Mouse (Mus musculus) brown adipose tissue, adult 24 weeks (tissue): ENCODE data around the gene Abcc1. TPM values are rescaled to one million over a fixed set of nuclear protein-coding genes. Genes with fewer than 3 reads are reported as not detected.
A peak's percentile ranks its signal among the peaks of the same experiment; 100 is the strongest.

Experiments used
- H3K27ac ChIP-seq: fragments of 200-500 bp; replicated peaks from 2 replicates; pipeline ENCODE4 v1.5.1; 2012; ENCODE audit warnings: low read depth, mild to moderate bottlenecking, low read length
- H3K4me1 ChIP-seq: fragments of 200-500 bp; 2 replicates; pipeline ENCODE4 v1.6.1; 2012; ENCODE audit warnings: low read length, mixed read lengths; ENCODE audit not compliant: control insufficient read depth, insufficient read depth, insufficient read length
- H3K4me3 ChIP-seq: fragments of 200-500 bp; 2 replicates; pipeline ENCODE4 v1.5.1; 2012; ENCODE audit warnings: low read depth, mild to moderate bottlenecking, low read length, moderate library complexity; ENCODE audit not compliant: insufficient read depth
- polyA plus RNA-seq: library from polyadenylated mRNA; stranded (reverse); fragments of >200 nt; gene quantifications from 2 replicates; pipeline ENCODE4 v1.2.4, GENCODE M21; 2012; ENCODE audit not compliant: missing spikeins, insufficient read depth, insufficient read length

Abcc1 gene
- polyA plus RNA-seq, 1 experiment = 11.1 TPM

- 0 out of 2 replicates have a peak, but pooled peaks cover 2% of the 10 kb centered on the region for H3K4me1 ChIP-seq
- H3K27ac ChIP-seq = no peak overlapping the region
- no peak overlapping the region for H3K4me3 ChIP-seq
Measured at GRCm38 (mm10) chr16:14439801-14440614, 78.7 kb downstream of the Abcc1 start.

- Histone ChIP-seq H3K4me1 (0 out of 2 replicates have a peak, but pooled peaks cover 2% of the 10 kb centered on the region), H3K27ac (peak overlapping the region; percentile 67)
Measured at GRCm38 (mm10) chr16:14444059-14444855, 82.9 kb downstream of the Abcc1 start.

GRCm38 (mm10) chr16:14445197-14445596, 83.8 kb downstream of the Abcc1 start:
- no peak overlapping the region for H3K4me3 ChIP-seq

More at GRCm38 (mm10) chr16:14444059-14444855, 82.9 kb downstream of the Abcc1 start:
- no peak overlapping the region for H3K4me3 ChIP-seq

DNA sequence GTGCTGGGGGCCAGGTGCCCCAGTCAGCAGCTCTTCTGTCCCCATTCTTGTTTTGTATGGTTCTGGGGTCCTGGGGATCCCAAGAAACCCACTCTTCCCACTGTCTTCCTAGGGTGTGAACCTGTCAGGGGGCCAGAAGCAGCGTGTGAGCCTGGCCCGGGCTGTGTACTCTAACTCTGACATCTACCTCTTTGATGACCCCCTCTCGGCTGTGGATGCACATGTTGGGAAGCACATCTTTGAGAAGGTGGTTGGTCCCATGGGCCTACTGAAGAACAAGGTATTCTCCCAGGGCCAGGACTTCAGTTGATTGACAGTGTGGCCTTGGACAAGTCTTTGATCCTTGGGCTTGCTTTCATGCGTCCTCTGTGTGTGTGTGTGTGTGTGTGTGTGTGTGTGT, 86.0 kb downstream of the Abcc1 start:
- Histone ChIP-seq H3K27ac (no peak overlapping the region), H3K4me1 (0 out of 2 replicates have a peak, but pooled peaks cover 2% of the 10 kb centered on the region), H3K4me3 (no peak overlapping the region)

More at GRCm38 (mm10) chr16:14445197-14445596, 83.8 kb downstream of the Abcc1 start:
- Histone ChIP-seq H3K27ac (peak overlapping the region; percentile 93), H3K4me1 (0 out of 2 replicates have a peak, but pooled peaks cover 2% of the 10 kb centered on the region)

GRCm38 (mm10) chr16:14448307-14448706, 86.9 kb downstream of the Abcc1 start:
- no peak overlapping the region for H3K27ac ChIP-seq
- no peak overlapping the region for H3K4me3 ChIP-seq
- H3K4me1 ChIP-seq = 0 out of 2 replicates have a peak, but pooled peaks cover 2% of the 10 kb centered on the region

- Histone ChIP-seq H3K4me1 (no peaks in the 10 kb centered on the region), H3K27ac (no peak overlapping the region), H3K4me3 (no peak overlapping the region)
Measured at GRCm38 (mm10) chr16:14449861-14450260, 88.5 kb downstream of the Abcc1 start.

GRCm38 (mm10) chr16:14451374-14452046, 90.2 kb downstream of the Abcc1 start:
- H3K4me3 ChIP-seq = no peak overlapping the region
- no peak overlapping the region for H3K27ac ChIP-seq
- H3K4me1 ChIP-seq = no peaks in the 10 kb centered on the region

DNA sequence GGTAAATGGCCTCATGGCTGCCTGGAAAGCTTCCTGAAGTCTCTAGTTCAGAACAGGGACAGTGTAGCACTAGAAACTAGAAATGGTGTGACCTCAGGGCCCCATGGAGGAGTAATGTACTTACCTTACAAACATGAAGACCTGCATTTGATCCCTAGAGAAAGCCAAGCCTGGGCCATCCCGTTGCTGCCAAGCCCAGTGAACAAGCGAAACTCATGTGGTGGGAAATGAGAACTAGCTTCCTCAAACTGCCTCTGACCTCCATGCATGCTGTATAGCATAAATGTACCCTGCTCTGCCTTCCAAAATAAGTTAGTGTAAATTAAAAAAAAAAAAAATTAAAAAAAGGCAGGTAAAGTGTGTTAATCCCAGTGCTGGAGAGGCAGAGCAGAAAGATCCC, 101.2 kb downstream of the Abcc1 start:
- H3K4me1 ChIP-seq = no peaks in the 10 kb centered on the region
- no peak overlapping the region for H3K4me3 ChIP-seq
- H3K27ac ChIP-seq = no peak overlapping the region

GRCm38 (mm10) chr16:14465016-14465415, 103.7 kb downstream of the Abcc1 start:
- Histone ChIP-seq H3K4me1 (no peaks in the 10 kb centered on the region), H3K4me3 (no peak overlapping the region), H3K27ac (no peak overlapping the region)

DNA sequence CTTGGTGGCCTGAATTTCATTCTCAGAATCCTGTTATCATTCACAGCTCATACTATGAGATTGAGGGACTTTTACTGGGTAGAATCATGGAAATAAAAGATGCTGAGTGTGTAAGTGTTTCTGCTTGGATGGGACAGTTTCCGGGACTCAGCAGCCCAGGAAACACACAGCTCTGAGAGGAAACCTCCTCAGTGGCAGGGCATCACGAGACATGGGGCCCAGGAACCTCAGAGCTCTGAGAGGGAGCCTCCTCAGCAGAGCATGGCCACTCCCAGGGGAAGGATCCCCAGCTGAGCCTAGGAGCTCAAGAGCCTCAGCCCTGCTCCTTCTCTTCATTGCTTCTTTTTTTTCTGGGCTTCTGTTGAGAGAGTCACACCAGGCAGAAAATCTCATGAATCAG, 107.0 kb downstream of the Abcc1 start:
- H3K4me3 ChIP-seq = no peak overlapping the region
- no peaks in the 10 kb centered on the region for H3K4me1 ChIP-seq
- H3K27ac ChIP-seq = no peak overlapping the region

DNA sequence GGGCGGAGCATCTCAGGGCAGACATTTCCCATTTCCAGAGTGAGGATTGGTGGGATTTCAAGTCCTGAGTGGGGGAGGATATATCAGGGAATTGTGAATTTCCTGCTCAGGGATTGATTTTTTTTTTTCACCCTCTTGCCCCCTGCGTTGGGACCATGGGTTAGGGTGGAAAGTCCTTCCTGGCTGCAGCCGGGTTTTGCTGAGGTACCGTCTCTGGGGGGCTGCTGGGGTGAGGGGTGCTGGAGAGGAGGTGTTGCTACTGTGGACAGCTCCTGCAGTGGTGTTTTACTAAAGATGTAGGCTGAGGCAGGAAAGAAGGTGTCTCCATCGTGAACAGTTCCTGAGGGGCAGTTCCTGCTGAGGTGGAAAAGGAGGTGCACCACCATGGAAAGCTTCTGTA, 107.5 kb downstream of the Abcc1 start:
- H3K4me1 ChIP-seq = no peaks in the 10 kb centered on the region
- H3K27ac ChIP-seq = no peak overlapping the region

GRCm38 (mm10) chr16:14472171-14472570, 110.8 kb downstream of the Abcc1 start:
- Histone ChIP-seq H3K27ac (no peak overlapping the region), H3K4me1 (no peaks in the 10 kb centered on the region), H3K4me3 (no peak overlapping the region)

More for the DNA sequence above, 107.5 kb downstream of the Abcc1 start:
- H3K4me3 ChIP-seq = no peak overlapping the region

DNA sequence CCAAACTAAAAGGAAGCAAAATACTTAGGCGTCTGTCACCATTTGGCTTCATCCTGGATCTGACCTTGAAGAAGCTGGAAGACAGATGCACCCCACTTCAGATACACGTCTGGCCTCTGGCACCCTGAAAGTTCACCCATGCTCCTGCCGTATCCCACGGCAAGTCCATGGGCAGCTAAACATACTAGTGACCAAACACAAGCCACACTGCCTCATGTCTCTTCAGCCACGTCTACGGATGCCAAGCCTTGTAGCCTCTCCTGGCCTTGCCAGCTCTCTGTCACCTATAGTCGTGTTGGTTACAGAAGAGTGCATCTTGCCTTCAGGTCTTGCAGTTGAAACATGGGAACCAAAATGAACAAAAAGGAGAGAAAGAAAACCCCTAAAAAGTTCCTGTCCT, 112.3 kb downstream of the Abcc1 start:
- H3K4me3 ChIP-seq = no peak overlapping the region
- no peak overlapping the region for H3K27ac ChIP-seq
- 0 out of 2 replicates have a peak, but pooled peaks cover 2% of the 10 kb centered on the region for H3K4me1 ChIP-seq

- Histone ChIP-seq H3K27ac (no peak overlapping the region), H3K4me3 (no peak overlapping the region), H3K4me1 (0 out of 2 replicates have a peak, but pooled peaks cover 2% of the 10 kb centered on the region)
Measured at GRCm38 (mm10) chr16:14475001-14475400, 113.6 kb downstream of the Abcc1 start.

- Histone ChIP-seq H3K27ac (no peak overlapping the region), H3K4me3 (no peak overlapping the region), H3K4me1 (0 out of 2 replicates have a peak, but pooled peaks cover 2% of the 10 kb centered on the region)
Measured at GRCm38 (mm10) chr16:14476056-14476455, 114.7 kb downstream of the Abcc1 start.
